Mouse (Mus musculus): ENCODE data around the gene Mmp2. TPM values are rescaled to one million over a fixed set of nuclear protein-coding genes. Genes with fewer than 3 reads are reported as not detected.

Gene Mmp2
- polyA plus RNA-seq, 1 experiment from 2014 or later = 123 TPM

- H3K4me1 ChIP-seq (replicated peaks) = no peaks in the 10 kb centered on the region
- no peak overlapping the region for H3K4me3 ChIP-seq
- no peak overlapping the region for H3K27ac ChIP-seq (ENCODE audit: poor library complexity, severe bottlenecking)
- H3K9me3 ChIP-seq (replicated peaks) = no peaks in the 10 kb centered on the region
- no peak overlapping the region for H3K9ac ChIP-seq
- no peak for ATAC-seq (ENCODE audit: insufficient number of reproducible peaks, low FRiP score)
- 84% methylated on average over 5 of the region's 5 CpGs for WGBS
- H3K27me3 ChIP-seq (replicated peaks) = no peaks in the 10 kb centered on the region; the same call in 1 of the 2 replicates
- no peak overlapping the region for H3K4me2 ChIP-seq
- H3K36me3 ChIP-seq = no peaks in the 10 kb centered on the region
These were observed 11.4 kb upstream of the Mmp2 start for GRCm38 (mm10) chr8:92815661-92816060.

- Histone ChIP-seq H3K9ac (no peak overlapping the region), H3K4me3 (no peak overlapping the region), H3K4me2 (no peak overlapping the region), H3K4me1 (replicated peaks) (no peaks in the 10 kb centered on the region), H3K27ac (ENCODE audit: poor library complexity, severe bottlenecking) (no peak overlapping the region), H3K9me3 (replicated peaks) (no peaks in the 10 kb centered on the region), H3K27me3 (replicated peaks) (no peaks in the 10 kb centered on the region; the same call in 1 of the 2 replicates), H3K36me3 (no peaks in the 10 kb centered on the region)
- peak; percentile 58 for ATAC-seq (ENCODE audit: insufficient number of reproducible peaks, low FRiP score)
- WGBS = 21% methylated on average over 6 of the region's 6 CpGs
These were observed 8.9 kb upstream of the Mmp2 start for GRCm38 (mm10) chr8:92817928-92818818.

GRCm38 (mm10) chr8:92821151-92821550 is 5.9 kb upstream of the Mmp2 start:
- H3K4me3 ChIP-seq = no peak overlapping the region
- H3K27ac ChIP-seq (ENCODE audit: poor library complexity, severe bottlenecking) = no peak overlapping the region
- H3K4me1 ChIP-seq (replicated peaks) = no peaks in the 10 kb centered on the region
- ATAC-seq (ENCODE audit: insufficient number of reproducible peaks, low FRiP score) = no peak
- no peak overlapping the region for H3K4me2 ChIP-seq
- H3K9ac ChIP-seq = no peak overlapping the region
- no peaks in the 10 kb centered on the region for H3K36me3 ChIP-seq
- H3K27me3 ChIP-seq (replicated peaks) = peaks cover 7% of the 10 kb centered on the region; the same call in 1 of the 2 replicates
- no peaks in the 10 kb centered on the region for H3K9me3 ChIP-seq (replicated peaks)

GRCm38 (mm10) chr8:92822386-92822785 is 4.7 kb upstream of the Mmp2 start:
- no peak overlapping the region for H3K4me3 ChIP-seq
- no peak for ATAC-seq (ENCODE audit: insufficient number of reproducible peaks, low FRiP score)
- H3K9ac ChIP-seq = no peak overlapping the region
- H3K4me1 ChIP-seq (replicated peaks) = no peaks in the 10 kb centered on the region
- WGBS = 67% methylated on average over 5 of the region's 5 CpGs
- no peaks in the 10 kb centered on the region for H3K9me3 ChIP-seq (replicated peaks)
- H3K27ac ChIP-seq (ENCODE audit: poor library complexity, severe bottlenecking) = no peak overlapping the region
- H3K27me3 ChIP-seq (replicated peaks) = peaks cover 7% of the 10 kb centered on the region; the same call in 1 of the 2 replicates
- H3K4me2 ChIP-seq = no peak overlapping the region
- no peaks in the 10 kb centered on the region for H3K36me3 ChIP-seq

- Histone ChIP-seq H3K27ac (ENCODE audit: poor library complexity, severe bottlenecking) (no peak overlapping the region), H3K9me3 (replicated peaks) (no peaks in the 10 kb centered on the region), H3K4me3 (no peak overlapping the region), H3K4me2 (no peak overlapping the region), H3K36me3 (no peaks in the 10 kb centered on the region), H3K27me3 (replicated peaks) (peaks cover 19% of the 10 kb centered on the region; the same call in 1 of the 2 replicates), H3K9ac (no peak overlapping the region), H3K4me1 (replicated peaks) (peaks cover 6% of the 10 kb centered on the region; the same call in 1 of the 2 replicates)
- no peak for ATAC-seq (ENCODE audit: insufficient number of reproducible peaks, low FRiP score)
- 46% methylated on average over 4 of the region's 4 CpGs for WGBS
These were observed 1.1 kb upstream of the Mmp2 start for GRCm38 (mm10) chr8:92825991-92826390.

- peak overlapping the region; percentile 69 for H3K4me2 ChIP-seq
- H3K27me3 ChIP-seq (replicated peaks) = peaks cover 19% of the 10 kb centered on the region; the same call in 1 of the 2 replicates
- H3K36me3 ChIP-seq = peaks cover 15% of the 10 kb centered on the region
- no peaks in the 10 kb centered on the region for H3K9me3 ChIP-seq (replicated peaks)
- peaks cover 6% of the 10 kb centered on the region; the same call in 1 of the 2 replicates for H3K4me1 ChIP-seq (replicated peaks)
- no peak for ATAC-seq (ENCODE audit: insufficient number of reproducible peaks, low FRiP score)
- peak overlapping the region; percentile 59 for H3K4me3 ChIP-seq
- H3K9ac ChIP-seq = 0 out of 2 replicates have a peak overlapping the region, but pooled peaks have one; percentile 72
- peak overlapping the region; percentile 73; the same call in 1 of the 2 replicates for H3K27ac ChIP-seq (ENCODE audit: poor library complexity, severe bottlenecking)
- WGBS = 38% methylated on average over 15 of the region's 15 CpGs
These were observed 1.2 kb downstream of the Mmp2 start for GRCm38 (mm10) chr8:92828251-92828743.

- no peak for ATAC-seq (ENCODE audit: insufficient number of reproducible peaks, low FRiP score)
These were observed 7.1 kb downstream of the Mmp2 start for GRCm38 (mm10) chr8:92834065-92834731.

GRCm38 (mm10) chr8:92834786-92835500 is 7.9 kb downstream of the Mmp2 start:
- Histone ChIP-seq H3K4me2 (no peak overlapping the region), H3K36me3 (peaks cover 61% of the 10 kb centered on the region), H3K27ac (ENCODE audit: poor library complexity, severe bottlenecking) (no peak overlapping the region), H3K9me3 (replicated peaks) (no peaks in the 10 kb centered on the region), H3K4me3 (no peak overlapping the region), H3K27me3 (replicated peaks) (no peaks in the 10 kb centered on the region), H3K9ac (no peak overlapping the region), H3K4me1 (replicated peaks) (no peaks in the 10 kb centered on the region)
- ATAC-seq (ENCODE audit: insufficient number of reproducible peaks, low FRiP score) = no peak
- 81% methylated on average over 11 of the region's 11 CpGs for WGBS

More at GRCm38 (mm10) chr8:92834065-92834731, 7.1 kb downstream of the Mmp2 start:
- 54% methylated on average over 5 of the region's 5 CpGs for WGBS
- no peaks in the 10 kb centered on the region for H3K9me3 ChIP-seq (replicated peaks)
- H3K4me1 ChIP-seq (replicated peaks) = no peaks in the 10 kb centered on the region
- H3K4me2 ChIP-seq = no peak overlapping the region
- no peaks in the 10 kb centered on the region for H3K27me3 ChIP-seq (replicated peaks)
- no peak overlapping the region for H3K4me3 ChIP-seq
- H3K36me3 ChIP-seq = peaks cover 53% of the 10 kb centered on the region
- no peak overlapping the region for H3K9ac ChIP-seq
- H3K27ac ChIP-seq (ENCODE audit: poor library complexity, severe bottlenecking) = no peak overlapping the region

GRCm38 (mm10) chr8:92835901-92836300 is 8.8 kb downstream of the Mmp2 start:
- H3K9me3 ChIP-seq (replicated peaks) = no peaks in the 10 kb centered on the region
- no peak overlapping the region for H3K4me2 ChIP-seq
- ATAC-seq (ENCODE audit: insufficient number of reproducible peaks, low FRiP score) = no peak
- peaks cover 70% of the 10 kb centered on the region for H3K36me3 ChIP-seq
- no peak overlapping the region for H3K9ac ChIP-seq
- H3K27me3 ChIP-seq (replicated peaks) = no peaks in the 10 kb centered on the region
- whole genome bisulfite sequencing = 83% methylated on average over 11 of the region's 11 CpGs
- H3K4me1 ChIP-seq (replicated peaks) = no peaks in the 10 kb centered on the region
- no peak overlapping the region for H3K4me3 ChIP-seq
- no peak overlapping the region for H3K27ac ChIP-seq (ENCODE audit: poor library complexity, severe bottlenecking)

- Histone ChIP-seq H3K4me2 (no peak overlapping the region), H3K9ac (no peak overlapping the region), H3K4me3 (no peak overlapping the region), H3K27ac (ENCODE audit: poor library complexity, severe bottlenecking) (no peak overlapping the region), H3K9me3 (replicated peaks) (no peaks in the 10 kb centered on the region), H3K4me1 (replicated peaks) (no peaks in the 10 kb centered on the region), H3K27me3 (replicated peaks) (no peaks in the 10 kb centered on the region), H3K36me3 (peaks cover 61% of the 10 kb centered on the region)
- ATAC-seq (ENCODE audit: insufficient number of reproducible peaks, low FRiP score) = no peak
- WGBS = 81% methylated on average over 3 of the region's 3 CpGs
These were observed 11.5 kb downstream of the Mmp2 start for GRCm38 (mm10) chr8:92838616-92839015.
